In the genomic region with DNA sequence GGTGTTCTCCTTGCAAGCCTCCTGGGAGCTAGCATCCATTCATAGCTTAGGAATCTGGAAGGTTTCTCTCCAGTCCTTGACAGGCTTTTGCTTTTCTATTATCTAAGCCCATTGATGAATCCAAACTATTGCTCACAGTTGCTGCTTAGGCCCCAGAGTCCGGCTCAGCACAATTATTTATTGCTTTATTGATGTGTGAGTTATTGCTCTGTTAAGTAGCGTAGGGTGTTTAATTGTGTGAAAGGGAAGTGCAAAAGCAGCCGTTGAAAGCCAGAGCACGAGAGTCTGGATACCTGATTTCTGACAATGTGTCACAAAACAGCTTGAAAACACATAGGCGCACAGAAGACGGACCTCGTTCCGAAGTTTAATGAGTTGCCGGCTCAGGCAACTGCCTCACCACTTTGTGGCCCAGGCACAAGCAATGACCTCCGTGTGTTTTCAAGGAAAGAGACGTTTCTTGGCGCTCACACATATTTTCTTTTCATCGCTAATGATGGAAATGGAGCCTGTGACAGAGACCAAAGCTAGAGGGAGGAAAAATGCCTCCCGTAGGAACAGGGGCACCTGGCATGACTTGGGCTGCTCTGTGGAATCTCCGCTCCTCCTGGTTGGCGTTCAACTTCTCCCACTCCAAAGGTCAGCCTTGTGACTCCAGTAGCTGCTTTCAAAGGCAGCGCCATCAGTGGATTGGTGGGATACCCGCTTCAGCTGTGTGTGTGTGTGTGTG, we compare ENCODE assay signal across 17 mouse cellular contexts.
A peak's percentile ranks its signal among the peaks of the same experiment; 100 is the strongest.
DNase-seq lines count a peak whose midpoint lies in the region; ATAC-seq lines count a peak whose summit lies in the region.
"Had no signal": no experiment of that assay in that cellular context is flagged by ENCODE, and none has a peak within 500 bp of the region (broad histone marks: within the 10 kb centered on the region; RNA-seq: fewer than 3 reads in every experiment).

No protein-coding gene starts in this region.

- no peaks in the 10 kb centered on the region for H3K36me3 ChIP-seq in limb, embryonic 11.5 days (ENCODE audit: control insufficient read depth, insufficient read depth, low read length)
- H3K36me3 ChIP-seq: embryonic facial prominence, embryonic 13.5 days; forebrain, embryonic 10.5 days; limb, embryonic 13.5 days; liver, embryonic 15.5 days; neural tube, embryonic 15.5 days had no signal

- 29% methylated on average over 18 of the region's 18 CpGs for WGBS in limb, embryonic 11.5 days

- DNase-seq in ES-CJ7 (ENCODE audit: low read depth, low spot score) (peak; percentile 44), ZHBTc4 (ENCODE audit: low read depth, low spot score) (peak; percentile 63)
- DNase-seq in kidney, adult 9 months: peak; percentile 93
- peak; percentile 56 for DNase-seq in limb, embryonic 11.5 days (ENCODE audit: low spot score)
- DNase-seq in left cerebral cortex, postnatal 10 days (ENCODE audit: extremely low spot score in 1 of 2, low spot score in 2 of 2): no peak
- DNase-seq: cerebellum, postnatal 36 days; lung, postnatal 10 days; thymus, postnatal 25 days had no signal

- H3K9me3 ChIP-seq in limb, embryonic 11.5 days (ENCODE audit: control insufficient read depth, low read length): no peaks in the 10 kb centered on the region

- intact Hi-C loops in left cerebral cortex, postnatal 10 days (cut with DNase I): no loop called here

- H3K27ac ChIP-seq in limb, embryonic 11.5 days (replicated peaks; ENCODE audit: low read depth, low read length): no peak overlapping the region
- H3K27ac ChIP-seq: embryonic facial prominence, embryonic 13.5 days; limb, embryonic 13.5 days; liver, embryonic 15.5 days; neural tube, embryonic 15.5 days; stomach, postnatal 0 days had no signal

- H3K4me1 ChIP-seq in limb, embryonic 11.5 days (ENCODE audit: control insufficient read depth, insufficient read depth, low read length): peaks cover 8% of the 10 kb centered on the region
- H3K4me1 ChIP-seq: liver, embryonic 15.5 days had no signal

- H3K27me3 ChIP-seq in limb, embryonic 11.5 days (ENCODE audit: control insufficient read depth, insufficient read depth, low read length): no peaks in the 10 kb centered on the region
- H3K27me3 ChIP-seq: embryonic facial prominence, embryonic 13.5 days; limb, embryonic 13.5 days; liver, embryonic 15.5 days; neural tube, embryonic 15.5 days; Patski had no signal

- ATAC-seq in limb, embryonic 11.5 days (ENCODE audit: insufficient number of reproducible peaks, low FRiP score, low TSS enrichment, low read depth): peak; percentile 47; the same call in 1 of the 2 replicates
- ATAC-seq in activated CD4-positive, CD25-positive, alpha-beta regulatory T cell, adult 4 months: no peak
- ATAC-seq in megakaryocyte-erythroid progenitor cell, adult 5-6 weeks (replicated peaks; ENCODE audit: low FRiP score, low TSS enrichment, poor library complexity, severe bottlenecking): no peak
- ATAC-seq: Patski had no signal

- H3K9ac ChIP-seq in limb, embryonic 11.5 days (ENCODE audit: low read length): no peak overlapping the region
- H3K9ac ChIP-seq: embryonic facial prominence, embryonic 13.5 days; limb, embryonic 13.5 days; liver, embryonic 15.5 days; neural tube, embryonic 15.5 days had no signal

- H3K4me2 ChIP-seq in limb, embryonic 11.5 days (ENCODE audit: low read depth, severe bottlenecking): no peak overlapping the region
- H3K4me2 ChIP-seq: embryonic facial prominence, embryonic 13.5 days; limb, embryonic 13.5 days; liver, embryonic 15.5 days; neural tube, embryonic 15.5 days had no signal

- no peak overlapping the region for H3K4me3 ChIP-seq in limb, embryonic 11.5 days (ENCODE audit: low read depth, low read length)
- H3K4me3 ChIP-seq: embryonic facial prominence, embryonic 13.5 days; forebrain, embryonic 10.5 days; limb, embryonic 13.5 days; liver, embryonic 15.5 days; neural tube, embryonic 15.5 days had no signal

Comparison
In these comparisons a context has a peak if more than half of its experiments do, and no peak if none do; other contexts are left out.
1. DNase-seq: peak in ES-CJ7 (single experiment), ZHBTc4 (single experiment), kidney, adult 9 months (single experiment) and limb, embryonic 11.5 days (single experiment); none in left cerebral cortex, postnatal 10 days (0 of 2).